26 mouse cellular contexts compared by ENCODE assay signal in the genomic region with DNA sequence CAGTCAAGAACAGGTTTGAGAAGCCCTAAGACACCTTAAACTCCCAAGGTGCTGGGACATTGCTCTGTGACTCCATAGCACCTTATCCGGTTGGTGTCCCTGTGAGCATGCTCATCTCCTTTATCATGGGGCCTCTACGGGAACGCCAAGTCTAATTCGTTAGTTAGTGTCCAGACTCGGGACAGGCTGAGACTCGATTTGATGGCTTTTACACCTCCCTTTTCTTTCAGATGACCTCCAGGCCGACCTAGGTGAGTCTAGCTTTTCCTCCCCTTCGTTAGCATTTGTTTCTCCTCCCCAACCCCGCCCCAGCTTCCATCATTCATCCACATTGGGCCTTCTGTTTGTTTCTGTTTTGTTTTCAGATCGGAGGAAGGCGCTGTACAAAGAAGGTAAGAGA. TPM values are rescaled to one million over a fixed set of nuclear protein-coding genes. Genes with fewer than 3 reads are reported as not detected.
DNase-seq lines count a peak whose midpoint lies in the region; TF ChIP-seq lines count a peak whose summit lies in the region.
"Had no signal": no experiment of that assay in that cellular context is flagged by ENCODE, and none has a peak within 500 bp of the region (broad histone marks: within the 10 kb centered on the region; RNA-seq: fewer than 3 reads in every experiment).

No protein-coding gene starts in this region.

- in situ Hi-C loops in ES-E14 (cut with MboI; ENCODE audit: low sequenced_read_pairs in 2 of 2, unreplicated experiment in 2 of 2): no loop called here

- H3K27me3 ChIP-seq in E14TG2a.4 (ENCODE audit: insufficient read depth, low read length): peaks cover 18% of the 10 kb centered on the region
- H3K27me3 ChIP-seq in ES-Bruce4 (ENCODE audit: control insufficient read depth, insufficient read depth, low read length, poor library complexity, severe bottlenecking): no peaks in the 10 kb centered on the region
- no peaks in the 10 kb centered on the region; the same call in 1 of the 2 replicates for H3K27me3 ChIP-seq in embryonic facial prominence, embryonic 10.5 days (replicated peaks; ENCODE audit: low read depth, poor library complexity, severe bottlenecking)
- H3K27me3 ChIP-seq: embryonic facial prominence, embryonic 15.5 days; forebrain, embryonic 15.5 days had no signal

- H3K4me1 ChIP-seq in E14TG2a.4 (replicated peaks; ENCODE audit: low read depth, low read length): peaks cover 25% of the 10 kb centered on the region
- H3K4me1 ChIP-seq in ES-Bruce4 (ENCODE audit: control insufficient read depth, insufficient read depth, low read length): peaks cover 4% of the 10 kb centered on the region
- H3K4me1 ChIP-seq in ES-E14 (ENCODE audit: control insufficient read depth in 2 of 2, insufficient read depth in 2 of 2, low read length in 2 of 2, poor library complexity in 1 of 2): peaks cover 3 to 6% of the 10 kb centered on the region in 2 experiments; a peak in 2 of 4 replicates
- no peaks in the 10 kb centered on the region for H3K4me1 ChIP-seq in embryonic facial prominence, embryonic 10.5 days
- H3K4me1 ChIP-seq: embryonic facial prominence, embryonic 13.5 days; embryonic facial prominence, embryonic 15.5 days; forebrain, embryonic 10.5 days; forebrain, embryonic 12.5 days; forebrain, embryonic 15.5 days had no signal

- H3K9me3 ChIP-seq in E14TG2a.4 (ENCODE audit: low read length): no peaks in the 10 kb centered on the region
- no peaks in the 10 kb centered on the region for H3K9me3 ChIP-seq in ES-Bruce4 (replicated peaks; ENCODE audit: control insufficient read depth, insufficient read depth, low read length, poor library complexity, severe bottlenecking)
- H3K9me3 ChIP-seq in ES-E14 (ENCODE audit: control insufficient read depth, insufficient read depth, low read depth, low read length): no peaks in the 10 kb centered on the region
- no peaks in the 10 kb centered on the region for H3K9me3 ChIP-seq in embryonic facial prominence, embryonic 10.5 days
- H3K9me3 ChIP-seq: embryonic facial prominence, embryonic 13.5 days; embryonic facial prominence, embryonic 15.5 days; forebrain, embryonic 12.5 days; forebrain, embryonic 15.5 days had no signal

- H3K4me3 ChIP-seq in E14TG2a.4 (replicated peaks; ENCODE audit: low read length) (0 out of 2 replicates have a peak overlapping the region, but pooled peaks have one; percentile 4), ES-Bruce4 (ENCODE audit: low read depth, low read length) (no peak overlapping the region), ES-E14 (ENCODE audit: insufficient read depth in 1 of 2, low read depth in 1 of 2, low read length in 2 of 2, poor library complexity in 1 of 2, severe bottlenecking in 1 of 2) (no peak overlapping the region)
- H3K4me3 ChIP-seq in embryonic facial prominence, embryonic 10.5 days: no peak overlapping the region
- H3K4me3 ChIP-seq: embryonic facial prominence, embryonic 13.5 days; embryonic facial prominence, embryonic 15.5 days; erythroblast, embryonic 14.5 days; forebrain, embryonic 10.5 days; forebrain, embryonic 12.5 days; forebrain, embryonic 15.5 days had no signal

- TF ChIP-seq POLR2A in ES-Bruce4 (IDR thresholded peaks at IDR 0.05; ENCODE audit: insufficient read depth, low read length): no peak

- TF ChIP-seq EP300 in ES-Bruce4 (IDR thresholded peaks at IDR 0.05; ENCODE audit: insufficient read depth, low read depth, low read length): no peak

- peak; percentile 65 for DNase-seq in ES-E14 (ENCODE audit: low read depth, low spot score)
- peak; percentile 87 for DNase-seq in ZHBTc4 (ENCODE audit: low read depth, low spot score)
- no peak for DNase-seq in embryonic facial prominence, embryonic 10.5 days (ENCODE audit: low spot score)
- no peak for DNase-seq in adrenal gland, adult 8-10 months
- no peak for DNase-seq in left cerebral cortex, adult 11 months (ENCODE audit: low spot score)
- DNase-seq: adrenal gland, adult 2 months; adrenal gland, postnatal 14 days; adrenal gland, postnatal 36 days; cerebellum, adult 11-12 months; cerebellum, adult 2 months; cerebellum, adult 9-10 months; cerebellum, postnatal 10 days; cerebellum, postnatal 25 days; forebrain, postnatal 0 days had no signal

- H3K9ac ChIP-seq in ES-Bruce4 (ENCODE audit: low read depth, poor library complexity, severe bottlenecking) (no peak overlapping the region), ES-E14 (ENCODE audit: insufficient read depth, low read depth, low read length, poor library complexity, severe bottlenecking) (no peak overlapping the region)
- H3K9ac ChIP-seq: embryonic facial prominence, embryonic 13.5 days; embryonic facial prominence, embryonic 15.5 days; forebrain, embryonic 12.5 days; forebrain, embryonic 15.5 days; forebrain, postnatal 0 days had no signal

- TF ChIP-seq CTCF in E14TG2a.4 (conservative IDR thresholded peaks at IDR 0.05; ENCODE audit: low read length) (no peak), ES-Bruce4 (IDR thresholded peaks at IDR 0.05; ENCODE audit: low read depth, low read length) (no peak)

- H3K36me3 ChIP-seq in E14TG2a.4 (ENCODE audit: insufficient read depth, low read length) (no peaks in the 10 kb centered on the region), ES-Bruce4 (ENCODE audit: control insufficient read depth, insufficient read depth, low read length, poor library complexity, severe bottlenecking) (no peaks in the 10 kb centered on the region), ES-E14 (ENCODE audit: control insufficient read depth, insufficient read depth, low read length, poor library complexity, severe bottlenecking) (no peaks in the 10 kb centered on the region)
- H3K36me3 ChIP-seq in embryonic facial prominence, embryonic 10.5 days (replicated peaks): no peaks in the 10 kb centered on the region
- H3K36me3 ChIP-seq: embryonic facial prominence, embryonic 13.5 days; embryonic facial prominence, embryonic 15.5 days; forebrain, embryonic 10.5 days; forebrain, embryonic 12.5 days; forebrain, embryonic 15.5 days had no signal

- WGBS in embryonic facial prominence, embryonic 10.5 days: 77% methylated on average over 11 of the region's 11 CpGs

- 0 out of 2 replicates have a peak overlapping the region, but pooled peaks have one; percentile 6 for H3K27ac ChIP-seq in ES-Bruce4 (ENCODE audit: insufficient read depth, low read length)
- no peak overlapping the region for H3K27ac ChIP-seq in ES-E14 (ENCODE audit: insufficient read depth, low read depth, low read length, poor library complexity, severe bottlenecking)
- H3K27ac ChIP-seq in embryonic facial prominence, embryonic 10.5 days (replicated peaks): no peak overlapping the region
- H3K27ac ChIP-seq: embryonic facial prominence, embryonic 13.5 days; embryonic facial prominence, embryonic 15.5 days; forebrain, embryonic 10.5 days; forebrain, embryonic 12.5 days; forebrain, embryonic 15.5 days had no signal

TF ChIP-seq in ES-E14, 5 proteins besides CTCF, POLR2A, EP300 and RAD21:
- TF ChIP-seq MAFK (IDR thresholded peaks at IDR 0.05; ENCODE audit: insufficient read depth, low read depth, low read length): no peak
- no peak for TF ChIP-seq CHD2 (IDR thresholded peaks at IDR 0.05; ENCODE audit: low read depth, low read length)
- TF ChIP-seq ZC3H11A (IDR thresholded peaks at IDR 0.05; ENCODE audit: borderline replicate concordance, low read depth, low read length): no peak
- no peak for TF ChIP-seq ZNF384 (IDR thresholded peaks at IDR 0.05; ENCODE audit: low read depth, low read length)
- no peak for TF ChIP-seq HCFC1 (IDR thresholded peaks at IDR 0.05; ENCODE audit: borderline replicate concordance, insufficient read depth, low read length)

RNA-seq across cellular contexts. Expression of gene Btnl1, which starts 4.9 kb away (rescaled TPM):
- 0.28 TPM in 1 of 2 replicates, not detected in the other for polyA plus RNA-seq in ES-Bruce4 (2011; ENCODE audit: insufficient read depth, insufficient read length, low read depth, missing spikeins)
- total RNA-seq in ES-E14 (2012; rRNA removed): not detected in 2 replicates
- not detected in 2 replicates for polyA plus RNA-seq in embryonic facial prominence, embryonic 10.5 days (2016; fragmentation: Nextera tagmentation; extraction: Ambion mirVana)
- total RNA-seq in adrenal gland, adult 8-10 months (2022): not detected
- total RNA-seq: adrenal gland, adult 2 months; adrenal gland, postnatal 14 days; adrenal gland, postnatal 36 days; forebrain, postnatal 0 days; MEL had no signal
- polyA plus RNA-seq: adrenal gland, adult 2 months; C2C12; cerebellum, adult 2 months; cortical plate, adult 2 months; embryonic facial prominence, embryonic 11.5 days; embryonic facial prominence, embryonic 13.5 days; embryonic facial prominence, embryonic 15.5 days; erythroblast, embryonic 14.5 days; forebrain, embryonic 10.5 days; forebrain, embryonic 12.5 days; forebrain, embryonic 15.5 days; forebrain, postnatal 0 days had no signal

RNA-seq across cellular contexts. Expression of gene BC051142, which starts 16.7 kb away (rescaled TPM):
- not detected in 2 replicates for polyA plus RNA-seq in ES-Bruce4 (2011; ENCODE audit: insufficient read depth, insufficient read length, low read depth, missing spikeins)
- not detected in 2 replicates for total RNA-seq in ES-E14 (2012; rRNA removed)
- polyA plus RNA-seq in embryonic facial prominence, embryonic 10.5 days (2016; fragmentation: Nextera tagmentation; extraction: Ambion mirVana): 0.88 and 1.4 TPM in 2 replicates
- 1 to 10 TPM; 1.7 to 8.6 (median 5.6) TPM for total RNA-seq in adrenal gland, adult 8-10 months (2022)
- total RNA-seq: MEL had no signal
- polyA plus RNA-seq: C2C12; erythroblast, embryonic 14.5 days had no signal

RNA-seq across cellular contexts. Expression of gene Btnl2, which starts 27.3 kb away (rescaled TPM):
- not detected in 2 replicates for polyA plus RNA-seq in ES-Bruce4 (2011; ENCODE audit: insufficient read depth, insufficient read length, low read depth, missing spikeins)
- total RNA-seq in ES-E14 (2012; rRNA removed): not detected in 2 replicates
- polyA plus RNA-seq in embryonic facial prominence, embryonic 10.5 days (2016; fragmentation: Nextera tagmentation; extraction: Ambion mirVana): 0.08 TPM in 1 of 2 replicates, not detected in the other
- under 1 TPM; 0.40 to 0.90 (median 0.57) TPM for total RNA-seq in adrenal gland, adult 8-10 months (2022)
- total RNA-seq: forebrain, postnatal 0 days; MEL had no signal
- polyA plus RNA-seq: C2C12; cerebellum, adult 2 months; cortical plate, adult 2 months; erythroblast, embryonic 14.5 days; forebrain, embryonic 10.5 days; forebrain, embryonic 12.5 days; forebrain, postnatal 0 days had no signal

RNA-seq across cellular contexts. Expression of gene H2-Eb2, which starts 56.4 kb away (rescaled TPM):
- not detected in 2 replicates for polyA plus RNA-seq in ES-Bruce4 (2011; ENCODE audit: insufficient read depth, insufficient read length, low read depth, missing spikeins)
- not detected in 2 replicates for total RNA-seq in ES-E14 (2012; rRNA removed)
- polyA plus RNA-seq in embryonic facial prominence, embryonic 10.5 days (2016; fragmentation: Nextera tagmentation; extraction: Ambion mirVana): 0.04 TPM in 1 of 2 replicates, not detected in the other
- total RNA-seq in adrenal gland, adult 8-10 months (2022): not detected
- total RNA-seq: adrenal gland, adult 2 months; adrenal gland, postnatal 14 days; adrenal gland, postnatal 36 days; forebrain, postnatal 0 days; MEL had no signal
- polyA plus RNA-seq: C2C12; cortical plate, adult 2 months; embryonic facial prominence, embryonic 11.5 days; embryonic facial prominence, embryonic 13.5 days; embryonic facial prominence, embryonic 15.5 days; erythroblast, embryonic 14.5 days; forebrain, embryonic 10.5 days; forebrain, embryonic 12.5 days had no signal

Comparison
In these comparisons a context has a peak if more than half of its experiments do, and no peak if none do; other contexts are left out.
1. DNase-seq: peak in ES-E14 (single experiment) and ZHBTc4 (single experiment); none in embryonic facial prominence, embryonic 10.5 days (single experiment), adrenal gland, adult 8-10 months (single experiment) and left cerebral cortex, adult 11 months (single experiment).